Mouse (Mus musculus) lung, adult 2 months (tissue): ENCODE measurements at regions not wholly inside any gene's neighbourhood (a gene's known extent, or its start where the extent isn't known, plus 50 kb on each side); places are given as distances from the start of the nearest gene placed in this dataset.

Experiments
- DNase-seq: peaks from one replicate; pipeline ENCODE4 v3.0.0; 2022
- H3K4me1 ChIP-seq: fragments of 200-500 bp; 2 replicates; pipeline ENCODE4 v1.6.1; 2011; ENCODE audit warnings: low read length; ENCODE audit not compliant: control insufficient read depth, insufficient read depth
- H3K4me3 ChIP-seq: fragments of 200-500 bp; replicated peaks from 2 replicates; pipeline ENCODE3; 2011; ENCODE audit warnings: low read depth, mild to moderate bottlenecking, control low read depth, low read length; ENCODE audit errors: extremely low read depth
- CTCF ChIP-seq: fragments of 200-500 bp; IDR thresholded peaks from 2 replicates; pipeline ENCODE4 v1.5.1; 2011; ENCODE audit warnings: mild to moderate bottlenecking, low read length, control low read depth; ENCODE audit not compliant: insufficient read depth
- POLR2A ChIP-seq: fragments of 200-500 bp; IDR thresholded peaks from 2 replicates; pipeline ENCODE4 v1.6.1; 2011; ENCODE audit warnings: low read depth, mild to moderate bottlenecking, control low read depth, low read length, borderline replicate concordance; ENCODE audit errors: extremely low read depth
- WGBS: fragments of 180-500 bp; shearing (Covaris S2); methylation state at CpG from one replicate; pipeline ENCODE4 v1.1.7; 2018; 5-methylcytosine and 5-hydroxymethylcytosine counted together

DNA sequence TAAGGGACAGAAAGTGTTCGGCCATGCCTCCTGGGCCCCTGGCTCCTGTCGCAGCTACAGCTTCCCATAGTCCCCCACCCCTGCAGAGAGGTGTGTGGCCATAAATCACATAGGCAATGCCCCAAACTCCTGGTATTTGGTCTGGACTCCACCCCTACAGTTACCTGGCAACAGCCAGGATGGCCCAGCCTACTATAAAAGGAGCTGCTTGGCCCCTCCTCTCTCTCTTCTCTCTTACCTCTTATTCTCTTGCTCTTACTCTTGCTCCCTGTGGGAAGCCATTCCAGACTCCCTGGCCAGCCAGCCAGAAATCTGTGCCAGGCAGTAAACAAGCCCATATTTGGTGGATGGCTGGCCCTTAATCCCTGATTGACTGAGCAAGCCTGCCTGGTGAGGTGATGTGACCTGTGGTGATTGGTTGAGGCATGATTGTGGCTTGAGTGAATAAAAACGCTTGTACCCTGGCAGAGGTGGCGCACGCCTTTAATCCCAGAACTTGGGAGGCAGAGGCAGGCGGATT lies 56.4 kb upstream of the Nap1l1 start:
- no peak for DNase-seq
- Histone ChIP-seq H3K4me1 (no peaks in the 10 kb centered on the region), H3K4me3 (no peak overlapping the region)
- 84% methylated on average over 6 of the region's 6 CpGs for WGBS
- no peak for TF ChIP-seq POLR2A
- TF ChIP-seq CTCF: no peak

GRCm38 (mm10) chr10:111419375-111420194 lies 53.4 kb upstream of the Nap1l1 start:
- 22% methylated on average over 23 of the region's 23 CpGs for WGBS
- TF ChIP-seq POLR2A: no peak
- TF ChIP-seq CTCF: no peak
- Histone ChIP-seq H3K4me3 (no peak overlapping the region), H3K4me1 (peaks cover 3% of the 10 kb centered on the region; the same call in 1 of the 2 replicates)
- no peak for DNase-seq

DNA sequence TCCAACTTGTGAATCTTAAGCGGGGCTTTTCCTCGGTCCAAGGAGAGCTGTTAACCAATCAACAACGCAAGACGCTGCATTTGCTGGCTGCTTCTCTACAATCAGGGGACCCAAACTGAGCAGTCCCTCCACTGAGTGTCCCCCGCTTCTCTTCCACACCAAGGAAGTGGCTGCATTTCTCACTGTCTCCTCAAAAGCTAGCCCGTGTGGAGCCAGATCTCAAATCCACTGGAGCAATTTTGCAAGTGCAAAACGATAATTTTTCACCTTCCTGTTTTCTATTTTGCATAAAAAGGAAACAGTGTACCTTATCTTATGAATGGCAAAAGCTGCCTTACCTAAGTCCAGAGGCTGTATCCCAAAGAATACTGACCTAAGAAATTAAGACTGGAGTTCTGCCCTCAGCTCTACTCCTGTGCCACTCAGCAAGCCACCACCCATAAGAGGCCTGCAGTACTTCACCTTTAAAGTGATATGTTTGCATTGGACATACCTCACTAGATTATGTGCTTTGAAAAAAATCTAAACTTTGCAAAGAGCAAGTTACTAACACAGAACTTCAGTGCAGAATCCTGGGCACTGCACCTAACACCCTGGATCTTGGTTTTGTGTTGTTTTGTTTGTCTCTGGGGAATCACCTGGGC lies 52.7 kb upstream of the Nap1l1 start:
- DNase-seq: no peak
- H3K4me1 ChIP-seq: peaks cover 3% of the 10 kb centered on the region; the same call in 1 of the 2 replicates
- H3K4me3 ChIP-seq: no peak overlapping the region
- TF ChIP-seq POLR2A (no peak), CTCF (no peak)
- 10% methylated on average over 7 of the region's 7 CpGs for WGBS

DNA sequence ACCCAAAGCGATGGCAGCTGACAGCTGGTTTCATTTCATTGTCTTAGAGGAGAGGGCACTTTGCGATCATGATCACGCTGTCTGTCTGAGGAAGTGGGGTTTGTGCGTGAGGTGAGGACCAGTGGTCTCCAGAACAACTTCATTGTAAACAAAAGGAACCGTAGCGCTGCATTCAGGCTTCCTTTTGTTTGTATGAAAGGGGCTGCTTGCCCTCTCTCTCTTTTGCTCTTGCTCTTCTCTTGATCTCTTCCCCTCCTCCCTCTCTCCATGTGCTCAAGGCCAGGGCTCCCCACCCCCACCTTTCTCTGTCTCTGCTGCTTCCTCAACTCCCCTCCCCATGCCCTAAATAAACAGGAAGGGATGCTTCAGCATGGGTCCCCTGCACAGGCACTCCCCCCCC lies 51.0 kb upstream of the Nap1l1 start:
- Histone ChIP-seq H3K4me1 (peaks cover 3% of the 10 kb centered on the region; the same call in 1 of the 2 replicates), H3K4me3 (no peak overlapping the region)
- no peak for DNase-seq
- 33% methylated on average over 6 of the region's 6 CpGs for WGBS
- TF ChIP-seq CTCF (no peak), POLR2A (no peak)

DNA sequence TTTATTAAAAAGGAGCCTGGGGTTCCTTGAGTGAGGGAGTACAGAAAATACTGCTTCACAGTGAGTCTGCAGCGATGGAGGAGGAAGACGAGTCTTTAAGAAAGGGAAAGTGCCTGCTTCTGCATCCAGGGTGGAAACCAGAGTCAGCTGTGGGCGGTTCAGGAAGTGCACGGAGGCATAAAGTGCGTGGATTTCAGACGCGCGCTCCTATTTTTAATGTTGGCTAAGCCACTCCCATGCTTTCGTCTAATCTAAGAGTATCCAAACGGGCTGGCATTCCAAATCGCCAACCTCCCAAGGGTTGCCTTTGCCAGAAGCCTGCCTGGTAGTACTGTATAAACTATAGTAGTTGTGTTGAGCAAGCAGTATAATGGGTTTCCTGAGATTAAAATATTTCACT lies 50.4 kb upstream of the Nap1l1 start:
- TF ChIP-seq POLR2A (peak; percentile 26; the same call in 1 of the 2 replicates), CTCF (no peak)
- peak; percentile 41 for DNase-seq
- 5% methylated on average over 11 of the region's 11 CpGs for WGBS
- Histone ChIP-seq H3K4me1 (peaks cover 3% of the 10 kb centered on the region; the same call in 1 of the 2 replicates), H3K4me3 (peak overlapping the region; percentile 19)
